8 mouse cellular contexts compared by ENCODE assay signal in the genomic region with DNA sequence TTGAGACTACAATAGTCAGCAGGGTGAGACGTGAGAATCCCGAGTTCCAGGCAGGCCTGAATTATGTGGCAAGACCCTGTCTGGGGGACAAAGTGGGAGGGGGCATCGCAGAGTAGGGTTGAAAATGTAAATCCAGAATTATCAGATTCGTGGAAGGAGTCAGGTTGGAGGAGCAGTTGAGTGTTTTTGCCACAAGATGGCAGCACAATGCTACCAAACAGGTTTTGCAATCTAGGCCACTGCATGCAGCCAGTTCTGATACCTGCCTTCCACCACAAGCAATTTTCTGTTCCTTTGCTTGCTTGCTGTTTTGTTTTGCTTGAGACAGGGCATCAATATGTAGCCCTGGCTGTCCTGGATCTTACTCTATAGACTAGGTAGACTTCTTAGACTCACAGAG. TPM values are rescaled to one million over a fixed set of nuclear protein-coding genes. Genes with fewer than 3 reads are reported as not detected.
DNase-seq lines count a peak whose midpoint lies in the region; ATAC-seq and TF ChIP-seq lines count a peak whose summit lies in the region.

No protein-coding gene starts in this region.

- peak; percentile 71 for DNase-seq in adipocyte (ENCODE audit: low spot score)
- DNase-seq in heart, adult 9 months (ENCODE audit: low spot score in 2 of 2), result peak; percentile 58 to 75
- peak; percentile 72 to 85 for DNase-seq in kidney, postnatal 36 days
- DNase-seq in lung, adult 2 months, result peak; percentile 69
- peak; percentile 66 for DNase-seq in ovary, postnatal 14 days (ENCODE audit: low spot score)
- DNase-seq in thymus, postnatal 0 days (ENCODE audit: low spot score), result peak; percentile 81

- no peak overlapping the region for H3K27ac ChIP-seq in cortical plate, adult 2 months (ENCODE audit: insufficient read depth, low read length)

- WGBS in lung, adult 2 months, result 3% methylated on average over 4 of the region's 4 CpGs

- H3K4me1 ChIP-seq in cortical plate, adult 2 months (ENCODE audit: control insufficient read depth, insufficient read depth, low read length), result no peaks in the 10 kb centered on the region
- 0 out of 2 replicates have a peak, but pooled peaks cover 2% of the 10 kb centered on the region for H3K4me1 ChIP-seq in lung, adult 2 months (ENCODE audit: control insufficient read depth, insufficient read depth, low read length)

- ATAC-seq in CD4-positive, CD25-positive, alpha-beta regulatory T cell, adult 4 months, result peak; percentile 81

- TF ChIP-seq POLR2A in cortical plate, adult 2 months (IDR thresholded peaks at IDR 0.05; ENCODE audit: extremely low read depth, insufficient read depth, low read length), result no peak
- no peak for TF ChIP-seq POLR2A in lung, adult 2 months (IDR thresholded peaks at IDR 0.05; ENCODE audit: borderline replicate concordance, extremely low read depth, low read depth, low read length)

- H3K4me3 ChIP-seq in cortical plate, adult 2 months (ENCODE audit: insufficient read depth, low read length), result no peak overlapping the region
- H3K4me3 ChIP-seq in lung, adult 2 months (replicated peaks; ENCODE audit: extremely low read depth, low read depth, low read length), result no peak overlapping the region

- peak; percentile 92 for TF ChIP-seq CTCF in cortical plate, adult 2 months (IDR thresholded peaks at IDR 0.05; ENCODE audit: extremely low read depth, insufficient read depth, low read length)
- TF ChIP-seq CTCF in lung, adult 2 months (IDR thresholded peaks at IDR 0.05; ENCODE audit: insufficient read depth, low read length), result peak; percentile 80

RNA-seq across cellular contexts. Expression of gene Cox7a1, which starts 2.6 kb away (rescaled TPM):
- under 1 TPM in 1 of 2 experiments, not detected in 1; 0.90 TPM for polyA plus RNA-seq in CD4-positive, CD25-positive, alpha-beta regulatory T cell, adult 4 months (2017; shearing (Covaris generic))
- polyA plus RNA-seq in cortical plate, adult 2 months (2012; rRNA removed), result 7.4 TPM in 2 replicates
- 14.1 and 42.3 TPM in 2 replicates for polyA plus RNA-seq in lung, adult 2 months (2012; rRNA removed)
- polyA plus RNA-seq in thymus, postnatal 0 days (2015; fragmentation: Nextera tagmentation; extraction: Ambion mirVana), result 9.2 and 11.6 TPM in 2 replicates

RNA-seq across cellular contexts. Expression of gene Zfp146, which starts 11.8 kb away (rescaled TPM):
- 10 to 100 TPM; 19.5 to 22.3 TPM for polyA plus RNA-seq in CD4-positive, CD25-positive, alpha-beta regulatory T cell, adult 4 months (2017; shearing (Covaris generic))
- polyA plus RNA-seq in cortical plate, adult 2 months (2012; rRNA removed), result 33.5 and 35.2 TPM in 2 replicates
- 9.5 and 14.8 TPM in 2 replicates for polyA plus RNA-seq in lung, adult 2 months (2012; rRNA removed)
- 7.6 and 9.6 TPM in 2 replicates for polyA plus RNA-seq in thymus, postnatal 0 days (2015; fragmentation: Nextera tagmentation; extraction: Ambion mirVana)

RNA-seq across cellular contexts. Expression of gene Capns1, which starts 17.3 kb away (rescaled TPM):
- 10 to 100 TPM; 49.8 to 68.7 TPM for polyA plus RNA-seq in CD4-positive, CD25-positive, alpha-beta regulatory T cell, adult 4 months (2017; shearing (Covaris generic))
- polyA plus RNA-seq in cortical plate, adult 2 months (2012; rRNA removed), result 254 and 279 TPM in 2 replicates
- 784 and 1,083 TPM in 2 replicates for polyA plus RNA-seq in lung, adult 2 months (2012; rRNA removed)
- polyA plus RNA-seq in thymus, postnatal 0 days (2015; fragmentation: Nextera tagmentation; extraction: Ambion mirVana), result 66.9 and 76.2 TPM in 2 replicates

RNA-seq across cellular contexts. Expression of gene Polr2i, which starts 50.4 kb away (rescaled TPM):
- polyA plus RNA-seq in CD4-positive, CD25-positive, alpha-beta regulatory T cell, adult 4 months (2017; shearing (Covaris generic)), result 10 to 100 TPM; 50.3 to 54.3 TPM
- 152 and 157 TPM in 2 replicates for polyA plus RNA-seq in cortical plate, adult 2 months (2012; rRNA removed)
- polyA plus RNA-seq in lung, adult 2 months (2012; rRNA removed), result 95.6 and 110 TPM in 2 replicates
- 134 and 137 TPM in 2 replicates for polyA plus RNA-seq in thymus, postnatal 0 days (2015; fragmentation: Nextera tagmentation; extraction: Ambion mirVana)

RNA-seq across cellular contexts. Expression of gene Tbcb, which starts 50.8 kb away (rescaled TPM):
- 100 to 1,000 TPM in 1 of 2 experiments, 10 to 100 TPM in 1; 96.7 to 104 TPM for polyA plus RNA-seq in CD4-positive, CD25-positive, alpha-beta regulatory T cell, adult 4 months (2017; shearing (Covaris generic))
- polyA plus RNA-seq in cortical plate, adult 2 months (2012; rRNA removed), result 136 and 139 TPM in 2 replicates
- polyA plus RNA-seq in lung, adult 2 months (2012; rRNA removed), result 38.4 and 41.6 TPM in 2 replicates
- 149 and 155 TPM in 2 replicates for polyA plus RNA-seq in thymus, postnatal 0 days (2015; fragmentation: Nextera tagmentation; extraction: Ambion mirVana)
